Mouse (Mus musculus) limb, embryonic 15.5 days (tissue): ENCODE results near the gene Bet1l. TPM values are rescaled to one million over a fixed set of nuclear protein-coding genes. Genes with fewer than 3 reads are reported as not detected.

ENCODE experiments used
- ATAC-seq: fragments of 200-750 bp; cut with Nextera tagmentation; 2 replicates; pipeline ENCODE4 v1.8.0; 2017; ENCODE audit warnings: low read depth, moderate TSS enrichment; ENCODE audit not compliant: insufficient number of reproducible peaks, low FRiP score, low TSS enrichment
- H3K27ac ChIP-seq: fragments of 300-500 bp; sonication (generic); 2 replicates; pipeline ENCODE4 v1.5.1; 2015; ENCODE audit warnings: moderate library complexity, mild to moderate bottlenecking, inconsistent platforms
- H3K27me3 ChIP-seq: fragments of 300-500 bp; sonication (generic); 2 replicates; pipeline ENCODE4 v1.6.1; 2015; ENCODE audit warnings: inconsistent platforms
- H3K36me3 ChIP-seq: fragments of 300-500 bp; sonication (generic); 2 replicates; pipeline ENCODE4 v1.6.1; 2015; ENCODE audit warnings: inconsistent platforms
- H3K4me1 ChIP-seq: fragments of 300-500 bp; sonication (generic); 2 replicates; pipeline ENCODE4 v1.6.1; 2015; ENCODE audit warnings: inconsistent platforms
- H3K4me2 ChIP-seq: fragments of 300-500 bp; sonication (generic); 2 replicates; pipeline ENCODE4 v1.6.1; 2015; ENCODE audit warnings: mild to moderate bottlenecking, inconsistent platforms
- H3K4me3 ChIP-seq: fragments of 300-500 bp; sonication (generic); 2 replicates; pipeline ENCODE4 v1.5.1; 2015; ENCODE audit warnings: mild to moderate bottlenecking, inconsistent platforms
- H3K9ac ChIP-seq: fragments of 300-500 bp; sonication (generic); 2 replicates; pipeline ENCODE4 v1.6.1; 2015; ENCODE audit warnings: inconsistent platforms
- H3K9me3 ChIP-seq: fragments of 300-500 bp; sonication (generic); 2 replicates; pipeline ENCODE4 v1.6.1; 2016; ENCODE audit warnings: inconsistent platforms
- WGBS: fragments of 180-500 bp; shearing (Covaris S2); methylation state at CpG from one replicate; pipeline ENCODE4 v1.1.7; 2015; 5-methylcytosine and 5-hydroxymethylcytosine counted together
- polyA plus RNA-seq: library from polyadenylated mRNA; unstranded; fragments of >200 nt; fragmentation: Nextera tagmentation; extraction: Ambion mirVana; gene quantifications from 2 replicates; pipeline ENCODE4 v1.2.1, GENCODE M21; 2015

Gene Bet1l
- polyA plus RNA-seq, 1 experiment from 2014 or later = 71.6 TPM

DNA sequence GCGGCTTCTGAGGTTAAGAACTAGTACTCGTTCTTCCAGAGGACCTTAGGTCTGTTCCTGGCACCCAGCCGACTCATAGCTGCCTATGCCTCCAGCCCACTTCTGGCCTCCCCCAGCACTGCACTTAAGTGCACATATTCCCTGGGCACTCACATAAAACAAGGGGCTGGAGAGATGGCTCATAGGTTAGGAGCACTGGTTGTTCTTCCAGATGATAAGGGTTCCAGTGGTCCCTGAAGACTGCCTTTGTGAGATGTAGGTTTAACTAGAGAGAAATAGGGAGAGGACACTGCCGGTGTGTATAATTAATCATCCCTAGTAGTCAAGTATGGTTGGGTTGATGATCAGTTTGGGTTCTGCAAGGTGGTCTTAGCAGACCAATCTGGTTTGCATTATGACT lies 34.6 kb downstream of the Bet1l start:
- no peak overlapping the region for H3K4me3 ChIP-seq
- H3K36me3 ChIP-seq = no peaks in the 10 kb centered on the region
- H3K4me2 ChIP-seq = no peak overlapping the region
- H3K27me3 ChIP-seq = no peaks in the 10 kb centered on the region
- H3K4me1 ChIP-seq = peaks cover 8% of the 10 kb centered on the region; the same call in 1 of the 2 replicates
- H3K9ac ChIP-seq = no peak overlapping the region
- no peak overlapping the region for H3K27ac ChIP-seq
- WGBS = 86% methylated on average over 4 of the region's 4 CpGs
- ATAC-seq = no peak
- H3K9me3 ChIP-seq = no peaks in the 10 kb centered on the region

DNA sequence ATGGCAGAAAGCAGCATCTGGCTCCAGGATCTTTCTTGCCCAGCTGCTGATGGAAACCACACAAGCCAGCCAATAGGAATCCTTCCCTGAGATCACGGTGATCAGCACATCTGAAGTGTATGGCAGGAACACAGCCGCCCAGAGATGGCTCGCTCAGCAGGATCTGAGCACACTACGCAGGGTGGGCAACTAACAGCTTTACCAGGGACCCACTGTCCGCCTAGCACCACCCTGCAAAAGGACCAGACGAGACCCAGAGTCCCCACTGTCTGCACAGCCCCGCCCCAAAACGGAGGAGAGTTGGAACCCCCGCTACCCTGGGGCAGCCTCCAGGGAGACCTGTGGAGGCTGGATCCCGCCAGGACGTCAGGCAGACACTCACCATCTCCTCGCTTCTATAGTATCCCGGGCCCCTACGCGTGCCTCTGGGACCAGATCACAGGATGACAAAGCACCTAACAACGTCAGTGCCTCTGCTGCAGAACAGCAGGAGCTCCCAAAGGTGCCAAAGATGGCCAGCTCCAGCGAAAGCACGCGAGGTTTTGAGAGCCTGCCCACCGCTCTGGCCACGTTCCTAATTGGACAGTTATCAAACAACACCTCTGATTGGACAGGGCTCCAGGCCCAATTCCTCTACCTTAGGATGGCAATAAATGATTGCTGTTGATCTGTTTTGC lies 35.6 kb downstream of the Bet1l start, which contains the start of gene Zfp941:
Gene Zfp941, minus strand, starts transcription at position 526 of the 677 bp plus-strand sequence.
- Histone ChIP-seq H3K4me1 (peaks cover 8% of the 10 kb centered on the region; the same call in 1 of the 2 replicates), H3K4me3 (peak within 1 kb of the TSS; percentile 44), H3K27me3 (no peaks in the 10 kb centered on the region), H3K9ac (peak within 1 kb of the TSS; percentile 35; the same call in 1 of the 2 replicates), H3K4me2 (peak within 1 kb of the TSS; percentile 72), H3K36me3 (no peaks in the 10 kb centered on the region), H3K27ac (no peak within 1 kb of the TSS), H3K9me3 (no peaks in the 10 kb centered on the region)
- under 1% methylated on average over 21 of the region's 21 CpGs for WGBS
- ATAC-seq = 0 out of 2 replicates have a peak, but pooled peaks have one; percentile 44

DNA sequence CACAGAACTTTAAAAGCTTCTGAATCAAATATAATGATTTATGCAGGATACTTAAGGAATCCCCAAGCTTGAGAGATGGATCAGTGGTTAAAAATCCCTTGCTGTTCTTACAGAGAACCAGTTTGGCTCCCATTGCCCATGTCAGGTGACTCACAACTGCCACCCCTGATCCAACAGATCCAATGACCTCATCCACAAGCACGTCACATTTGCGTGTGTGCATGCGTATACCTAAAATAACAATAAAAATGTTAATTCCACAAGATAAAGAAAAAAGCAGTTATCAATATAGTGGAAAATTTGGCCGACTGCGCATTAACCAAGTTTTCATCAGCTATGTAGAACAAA lies 36.1 kb downstream of the Bet1l start:
- H3K27me3 ChIP-seq = no peaks in the 10 kb centered on the region
- no peaks in the 10 kb centered on the region for H3K36me3 ChIP-seq
- H3K4me3 ChIP-seq = peak overlapping the region; percentile 44
- H3K4me2 ChIP-seq = peak overlapping the region; percentile 72
- peaks cover 8% of the 10 kb centered on the region; the same call in 1 of the 2 replicates for H3K4me1 ChIP-seq
- no peak overlapping the region for H3K27ac ChIP-seq
- H3K9ac ChIP-seq = no peak overlapping the region; the same call in 1 of the 2 replicates
- ATAC-seq = no peak
- WGBS = 45% methylated on average over 5 of the region's 5 CpGs
- H3K9me3 ChIP-seq = no peaks in the 10 kb centered on the region

DNA sequence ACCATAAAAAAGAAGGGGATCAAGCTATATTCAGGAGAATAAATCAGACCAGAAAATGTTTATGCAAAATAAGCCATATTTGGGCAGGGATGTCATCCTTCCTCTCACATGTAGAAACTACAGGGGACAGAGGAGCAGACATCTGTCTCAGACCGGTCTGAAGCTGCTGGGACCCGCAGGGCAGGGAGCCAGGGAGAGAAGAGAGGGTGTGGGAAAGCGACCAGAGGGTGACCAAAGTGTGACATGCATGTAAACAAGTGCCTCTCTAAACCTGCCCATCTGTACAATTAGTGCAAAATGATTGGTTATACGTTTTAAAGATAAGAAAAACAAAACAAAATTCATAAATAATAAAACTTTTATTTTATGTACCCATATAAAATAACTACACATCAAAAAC lies 37.2 kb downstream of the Bet1l start:
- Histone ChIP-seq H3K4me1 (peaks cover 8% of the 10 kb centered on the region; the same call in 1 of the 2 replicates), H3K36me3 (no peaks in the 10 kb centered on the region), H3K4me2 (no peak overlapping the region), H3K9ac (no peak overlapping the region), H3K27me3 (no peaks in the 10 kb centered on the region), H3K9me3 (no peaks in the 10 kb centered on the region), H3K4me3 (no peak overlapping the region), H3K27ac (no peak overlapping the region)
- 71% methylated on average over 4 of the region's 4 CpGs for WGBS
- no peak for ATAC-seq

DNA sequence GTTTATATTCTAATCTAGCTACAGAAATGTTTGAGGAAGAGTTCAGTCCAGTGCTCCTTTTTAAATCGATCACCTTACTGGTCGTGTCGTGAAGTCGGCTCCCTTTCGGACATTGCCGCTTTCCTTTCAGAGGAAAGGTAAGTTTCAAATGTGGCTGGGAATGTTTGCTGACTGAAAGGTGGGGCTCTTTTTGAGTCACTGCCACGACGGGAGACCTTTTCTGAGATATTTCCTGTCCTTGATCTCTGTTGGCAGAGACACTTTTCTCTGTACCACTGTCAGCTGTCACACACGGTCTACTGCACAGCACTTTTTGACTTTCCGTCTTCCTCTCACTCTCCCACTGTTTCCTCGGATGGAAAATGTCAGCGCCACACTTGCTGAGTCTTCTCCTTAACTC lies 44.5 kb downstream of the Bet1l start:
- Histone ChIP-seq H3K4me1 (no peaks in the 10 kb centered on the region), H3K9ac (no peak overlapping the region), H3K9me3 (no peaks in the 10 kb centered on the region), H3K4me2 (no peak overlapping the region), H3K27me3 (no peaks in the 10 kb centered on the region), H3K27ac (no peak overlapping the region), H3K36me3 (peaks cover 6% of the 10 kb centered on the region; the same call in 1 of the 2 replicates), H3K4me3 (no peak overlapping the region)
- 91% methylated on average over 12 of the region's 12 CpGs for WGBS
- ATAC-seq = no peak

DNA sequence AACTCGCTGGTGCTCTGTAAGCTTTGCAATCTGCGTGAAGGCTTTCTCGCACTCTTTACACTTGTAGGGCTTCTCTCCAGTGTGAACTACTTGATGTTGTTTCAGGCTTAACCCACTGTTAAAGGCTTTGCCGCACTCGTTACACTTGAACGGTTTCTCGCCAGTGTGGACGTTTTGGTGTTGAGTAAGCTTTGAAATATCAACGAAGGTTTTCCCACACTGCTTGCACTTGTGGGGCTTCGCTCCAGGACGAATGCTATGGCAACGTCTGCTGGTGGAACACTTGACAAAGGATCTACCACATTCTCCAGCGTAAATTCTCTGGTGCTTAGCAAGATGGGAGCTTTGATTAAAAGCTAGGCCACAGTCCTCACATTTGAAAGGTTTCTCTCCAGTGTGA lies 45.7 kb downstream of the Bet1l start:
- Histone ChIP-seq H3K4me1 (no peaks in the 10 kb centered on the region), H3K27ac (no peak overlapping the region), H3K9me3 (no peaks in the 10 kb centered on the region), H3K9ac (no peak overlapping the region), H3K27me3 (no peaks in the 10 kb centered on the region), H3K36me3 (peaks cover 6% of the 10 kb centered on the region; the same call in 1 of the 2 replicates), H3K4me2 (no peak overlapping the region), H3K4me3 (no peak overlapping the region)
- ATAC-seq = no peak
- WGBS = 91% methylated on average over 13 of the region's 13 CpGs

DNA sequence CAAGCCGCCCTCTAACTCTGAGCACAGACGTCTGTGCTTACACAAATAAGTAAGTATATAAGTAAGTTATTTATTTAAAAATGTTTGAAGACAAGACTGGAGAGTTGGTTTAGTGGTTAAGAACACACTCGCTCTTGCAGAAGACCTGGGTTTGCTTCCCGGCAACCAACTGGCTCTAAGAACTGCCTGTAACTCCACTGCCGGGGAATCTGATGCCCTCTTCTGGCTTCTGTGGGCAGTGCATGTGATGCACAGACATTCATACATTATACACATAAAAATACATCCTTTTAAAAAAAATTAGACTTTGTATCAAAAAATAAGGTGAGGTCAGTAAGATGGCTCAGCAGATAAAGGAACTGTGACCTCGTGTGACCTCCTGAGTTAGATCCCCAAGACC lies 46.9 kb downstream of the Bet1l start:
- Histone ChIP-seq H3K36me3 (peaks cover 6% of the 10 kb centered on the region; the same call in 1 of the 2 replicates), H3K9me3 (no peaks in the 10 kb centered on the region), H3K9ac (no peak overlapping the region), H3K4me1 (no peaks in the 10 kb centered on the region), H3K4me2 (no peak overlapping the region), H3K27me3 (no peaks in the 10 kb centered on the region), H3K4me3 (no peak overlapping the region), H3K27ac (no peak overlapping the region)
- 92% methylated on average over 6 of the region's 6 CpGs for WGBS
- no peak for ATAC-seq

DNA sequence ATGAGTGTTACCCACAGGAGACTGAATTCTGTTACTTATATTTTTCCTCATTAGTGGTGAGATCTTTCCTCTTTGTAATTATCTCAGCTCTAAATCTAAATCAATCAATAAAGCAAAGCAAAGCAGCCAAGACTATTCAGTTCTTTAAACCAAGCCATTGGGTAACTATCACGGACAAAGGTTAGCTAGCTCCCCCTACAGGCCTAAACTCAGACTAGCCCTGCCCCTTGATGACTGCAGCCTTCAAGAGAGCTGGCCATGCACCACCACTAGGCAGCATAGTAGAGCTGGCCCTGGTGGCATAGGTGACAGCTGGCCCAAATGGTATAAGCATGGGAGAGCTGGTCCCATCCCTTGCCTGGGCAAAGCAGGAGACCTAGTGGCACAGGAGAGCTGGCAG lies 51.7 kb downstream of the Bet1l start:
- Histone ChIP-seq H3K27me3 (no peaks in the 10 kb centered on the region), H3K9ac (no peak overlapping the region), H3K36me3 (no peaks in the 10 kb centered on the region), H3K4me2 (no peak overlapping the region), H3K4me3 (no peak overlapping the region), H3K9me3 (no peaks in the 10 kb centered on the region), H3K27ac (no peak overlapping the region), H3K4me1 (no peaks in the 10 kb centered on the region)
- WGBS = 15% methylated on average over 1 of the region's 1 CpGs
- no peak for ATAC-seq

Other genes starting within 250 kb of the Bet1l start
- gene Olfr61, start 228.6 kb downstream of the Bet1l start, polyA plus RNA-seq = not detected in 2 replicates
- not detected in 2 replicates for gene Olfr53, start 211.1 kb downstream of the Bet1l start, polyA plus RNA-seq
- gene Olfr539, start 197.6 kb downstream of the Bet1l start, polyA plus RNA-seq = 0.03 TPM in 1 of 2 replicates, not detected in the other
- not detected in 2 replicates for gene Olfr45, start 175.6 kb downstream of the Bet1l start, polyA plus RNA-seq
- gene Olfr541, start 160.3 kb downstream of the Bet1l start, polyA plus RNA-seq = not detected in 2 replicates
- gene Cyp2e1, start 93.8 kb downstream of the Bet1l start, polyA plus RNA-seq = not detected in 2 replicates
- 0.11 and 0.13 TPM in 2 replicates for gene Syce1, start 69.7 kb downstream of the Bet1l start, polyA plus RNA-seq
- 0.67 and 1.00 TPM in 2 replicates for gene Zfp941, start 35.4 kb downstream of the Bet1l start, polyA plus RNA-seq
- 38.4 and 59.3 TPM in 2 replicates for gene Urah, start 22.6 kb downstream of the Bet1l start, polyA plus RNA-seq
- not detected in 2 replicates for gene Scgb1c1, start 12.0 kb downstream of the Bet1l start, polyA plus RNA-seq
- not detected in 2 replicates for gene Odf3, start 9.8 kb downstream of the Bet1l start, polyA plus RNA-seq
- not detected in 2 replicates for gene Gm45785, start 1.2 kb downstream of the Bet1l start, polyA plus RNA-seq
- 85.7 and 90.6 TPM in 2 replicates for gene Ric8a, start 620 bp downstream of the Bet1l start, polyA plus RNA-seq
- 201 and 214 TPM in 2 replicates for gene Psmd13, start 24.4 kb upstream of the Bet1l start, polyA plus RNA-seq
- gene Sirt3, start 24.7 kb upstream of the Bet1l start, polyA plus RNA-seq = 22.7 and 25.6 TPM in 2 replicates
- 19.6 and 58.3 TPM in 2 replicates for gene Cox8b, start 42.9 kb upstream of the Bet1l start, polyA plus RNA-seq
- 0.28 and 0.45 TPM in 2 replicates for gene Nlrp6, start 63.3 kb upstream of the Bet1l start, polyA plus RNA-seq
- gene Pgghg, start 83.8 kb upstream of the Bet1l start, polyA plus RNA-seq = 23.1 and 24.9 TPM in 2 replicates
- gene Ifitm5, start 92.7 kb upstream of the Bet1l start, polyA plus RNA-seq = 46.1 and 62.9 TPM in 2 replicates
- gene Gm45717, start 98.4 kb upstream of the Bet1l start, polyA plus RNA-seq = 0.47 TPM in 1 of 2 replicates, not detected in the other
- gene Ifitm2, start 98.4 kb upstream of the Bet1l start, polyA plus RNA-seq = 1,488 and 1,547 TPM in 2 replicates
- gene Ifitm1, start 109.6 kb upstream of the Bet1l start, polyA plus RNA-seq = 71.7 and 74.6 TPM in 2 replicates
- gene Ifitm3, start 153.2 kb upstream of the Bet1l start, polyA plus RNA-seq = 217 and 218 TPM in 2 replicates
- gene Ifitm6, start 160.3 kb upstream of the Bet1l start, polyA plus RNA-seq = 1.0 and 1.3 TPM in 2 replicates
- gene Gm17387, start 171.6 kb upstream of the Bet1l start, polyA plus RNA-seq = not detected in 2 replicates
- gene B4galnt4, start 203.5 kb upstream of the Bet1l start, polyA plus RNA-seq = 9.9 and 12.1 TPM in 2 replicates
- 150 and 151 TPM in 2 replicates for gene Pkp3, start 220.6 kb upstream of the Bet1l start, polyA plus RNA-seq
- 3.3 and 3.8 TPM in 2 replicates for gene Sigirr, start 243.0 kb upstream of the Bet1l start, polyA plus RNA-seq